Mouse (Mus musculus) cerebellum, adult 2 months (tissue): ENCODE data around the gene Hnrnpa0. TPM values are rescaled to one million over a fixed set of nuclear protein-coding genes. Genes with fewer than 3 reads are reported as not detected.
A peak's percentile ranks its signal among the peaks of the same experiment; 100 is the strongest.

Experiments used
- DNase-seq, 2 experiments: peaks; one replicate each; pipeline ENCODE4 v3.0.0; 2021
- H3K27ac ChIP-seq: fragments of 200-500 bp; 2 replicates; pipeline ENCODE4 v1.5.1; 2012; ENCODE audit warnings: low read length, control low read depth, inconsistent platforms; ENCODE audit not compliant: insufficient read depth
- H3K27me3 ChIP-seq: fragments of 200-500 bp; 2 replicates; pipeline ENCODE4 v1.6.1; 2012; ENCODE audit warnings: inconsistent platforms, mild to moderate bottlenecking, low read length, moderate library complexity; ENCODE audit not compliant: control insufficient read depth, insufficient read depth
- H3K4me1 ChIP-seq: fragments of 200-500 bp; 2 replicates; pipeline ENCODE4 v1.6.1; 2011; ENCODE audit warnings: low read length; ENCODE audit not compliant: control insufficient read depth, insufficient read depth
- H3K4me3 ChIP-seq: fragments of 200-500 bp; replicated peaks from 2 replicates; pipeline ENCODE3; 2011; ENCODE audit warnings: mild to moderate bottlenecking, low read depth, low read length, control low read depth; ENCODE audit not compliant: insufficient read depth
- CTCF ChIP-seq: fragments of 200-500 bp; IDR thresholded peaks from 2 replicates; pipeline ENCODE4 v1.5.1; 2011; ENCODE audit warnings: low read depth, mild to moderate bottlenecking, control low read depth, low read length, moderate library complexity, borderline replicate concordance; ENCODE audit not compliant: insufficient read depth
- POLR2A ChIP-seq: fragments of 200-500 bp; IDR thresholded peaks from 2 replicates; pipeline ENCODE4 v1.6.1; 2011; ENCODE audit warnings: low read length, control low read depth, borderline replicate concordance; ENCODE audit not compliant: insufficient read depth
- WGBS: fragments of 180-500 bp; shearing (Covaris S2); methylation state at CpG from one replicate; pipeline ENCODE4 v1.1.7; 2018; 5-methylcytosine and 5-hydroxymethylcytosine counted together
- polyA plus RNA-seq: library from polyadenylated mRNA; depleted of rRNA; stranded (reverse); fragments of >200 nt; gene quantifications from 2 replicates; pipeline ENCODE4 v1.2.3, GENCODE M21; 2012; rRNA removed

Gene Hnrnpa0
- polyA plus RNA-seq, 1 experiment: 96.5 TPM

- 4% methylated on average over 11 of the region's 11 CpGs for WGBS
- H3K4me3 ChIP-seq: peak overlapping the region; percentile 65
- TF ChIP-seq CTCF (no peak), POLR2A (no peak)
- H3K4me1 ChIP-seq: peaks cover 16% of the 10 kb centered on the region; the same call in 1 of the 2 replicates
- peak in 1 of 2 experiments; percentile 66 for DNase-seq
- peak overlapping the region; percentile 86 for H3K27ac ChIP-seq
- H3K27me3 ChIP-seq: no peaks in the 10 kb centered on the region
Observed at GRCm38 (mm10) chr13:58112601-58113041, 15.7 kb downstream of the Hnrnpa0 start.

- TF ChIP-seq POLR2A (no peak), CTCF (no peak)
- H3K27ac ChIP-seq: peak overlapping the region; percentile 86; the same call in 1 of the 2 replicates
- 10% methylated on average over 10 of the region's 10 CpGs for WGBS
- peak in 1 of 2 experiments; percentile 56 for DNase-seq
- no peaks in the 10 kb centered on the region for H3K27me3 ChIP-seq
- H3K4me1 ChIP-seq: peaks cover 16% of the 10 kb centered on the region; the same call in 1 of the 2 replicates
- peak overlapping the region; percentile 65 for H3K4me3 ChIP-seq
Observed at GRCm38 (mm10) chr13:58112191-58112590, 16.2 kb downstream of the Hnrnpa0 start.

DNA sequence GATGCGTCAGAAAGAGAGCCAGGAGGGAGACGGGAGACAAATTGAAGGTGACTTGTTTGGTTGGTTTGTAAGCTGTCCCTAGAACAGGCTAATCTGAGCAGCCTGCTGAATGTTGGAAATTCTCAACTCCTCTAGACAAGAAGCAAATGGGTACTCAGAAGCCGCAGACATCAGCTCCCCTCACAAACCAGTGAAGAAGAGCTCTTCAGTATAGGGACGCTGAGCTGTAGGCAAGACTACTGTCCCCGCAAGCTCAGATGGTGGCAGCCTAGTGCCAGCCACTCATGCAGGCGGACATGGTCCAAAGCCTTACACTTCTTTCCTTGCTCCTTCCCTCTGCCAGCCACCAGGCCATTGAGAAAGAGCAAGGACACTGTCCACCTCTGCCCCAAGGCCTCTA lies 17.1 kb downstream of the Hnrnpa0 start:
- Histone ChIP-seq H3K27ac (peak overlapping the region; percentile 8; the same call in 1 of the 2 replicates), H3K4me3 (peak overlapping the region; percentile 65), H3K27me3 (no peaks in the 10 kb centered on the region), H3K4me1 (peaks cover 16% of the 10 kb centered on the region; the same call in 1 of the 2 replicates)
- 26% methylated on average over 6 of the region's 6 CpGs for WGBS
- no peak for TF ChIP-seq POLR2A
- no peak for TF ChIP-seq CTCF
- DNase-seq: peak; percentile 45 to 50

- WGBS: 44% methylated on average over 8 of the region's 8 CpGs
- DNase-seq: no peak
- Histone ChIP-seq H3K27me3 (no peaks in the 10 kb centered on the region), H3K4me3 (no peak overlapping the region), H3K27ac (no peak overlapping the region), H3K4me1 (peaks cover 5% of the 10 kb centered on the region; the same call in 1 of the 2 replicates)
- no peak for TF ChIP-seq POLR2A
- TF ChIP-seq CTCF: no peak
Observed at GRCm38 (mm10) chr13:58090643-58091042, 37.7 kb downstream of the Hnrnpa0 start.

GRCm38 (mm10) chr13:58084396-58084795 lies 44.0 kb downstream of the Hnrnpa0 start:
- WGBS: 31% methylated on average over 5 of the region's 5 CpGs
- Histone ChIP-seq H3K27ac (peak overlapping the region; percentile 29; the same call in 1 of the 2 replicates), H3K4me1 (peaks cover 17% of the 10 kb centered on the region), H3K27me3 (no peaks in the 10 kb centered on the region), H3K4me3 (no peak overlapping the region)
- no peak for TF ChIP-seq POLR2A
- TF ChIP-seq CTCF: no peak
- DNase-seq: peak; percentile 56 to 78

GRCm38 (mm10) chr13:58083521-58083920 lies 44.8 kb downstream of the Hnrnpa0 start:
- DNase-seq: no peak
- no peak for TF ChIP-seq POLR2A
- TF ChIP-seq CTCF: no peak
- 64% methylated on average over 11 of the region's 11 CpGs for WGBS
- Histone ChIP-seq H3K27me3 (no peaks in the 10 kb centered on the region), H3K4me3 (no peak overlapping the region), H3K27ac (no peak overlapping the region), H3K4me1 (peaks cover 17% of the 10 kb centered on the region)

DNA sequence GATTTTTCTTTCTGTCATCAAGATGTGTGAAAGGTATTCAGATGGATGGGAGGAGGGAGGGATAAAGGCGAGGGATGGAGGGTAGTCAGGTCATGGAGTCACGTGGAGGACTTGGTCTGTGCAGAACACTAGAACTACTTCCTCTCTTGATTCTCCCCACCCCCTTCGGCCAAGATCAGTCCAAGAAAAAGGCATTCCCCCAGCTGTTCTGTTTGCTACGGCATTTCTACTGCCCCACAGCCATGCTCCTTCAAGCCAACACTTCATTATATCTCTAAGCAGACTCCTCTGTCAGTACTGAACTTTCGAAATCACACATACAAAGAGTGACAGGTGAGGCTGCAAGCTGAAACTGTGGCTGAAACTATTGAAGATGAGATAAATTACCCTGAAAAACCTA lies 45.3 kb downstream of the Hnrnpa0 start:
- no peak overlapping the region for H3K4me3 ChIP-seq
- WGBS: 76% methylated on average over 5 of the region's 5 CpGs
- no peak overlapping the region for H3K27ac ChIP-seq
- no peak for DNase-seq
- H3K27me3 ChIP-seq: no peaks in the 10 kb centered on the region
- peaks cover 17% of the 10 kb centered on the region for H3K4me1 ChIP-seq
- TF ChIP-seq POLR2A: no peak
- no peak for TF ChIP-seq CTCF

GRCm38 (mm10) chr13:58078361-58078760 lies 50.0 kb downstream of the Hnrnpa0 start:
- H3K27me3 ChIP-seq: no peaks in the 10 kb centered on the region
- no peak overlapping the region for H3K4me3 ChIP-seq
- no peak overlapping the region for H3K27ac ChIP-seq
- no peak for DNase-seq
- WGBS: 34% methylated on average over 5 of the region's 5 CpGs
- no peak for TF ChIP-seq CTCF
- no peak for TF ChIP-seq POLR2A
- H3K4me1 ChIP-seq: peaks cover 23% of the 10 kb centered on the region

Other genes with a start within 250 kb of the Hnrnpa0 start
- gene Spock1, start 220.2 kb downstream of the Hnrnpa0 start, polyA plus RNA-seq: 144 and 147 TPM in 2 replicates
- 16.1 and 18.4 TPM in 2 replicates for gene Klhl3, start 15.0 kb downstream of the Hnrnpa0 start, polyA plus RNA-seq
- gene Idnk, start 29.1 kb upstream of the Hnrnpa0 start, polyA plus RNA-seq: 35.5 and 39.6 TPM in 2 replicates
- 147 and 154 TPM in 2 replicates for gene Ubqln1, start 87.1 kb upstream of the Hnrnpa0 start, polyA plus RNA-seq
- 27.9 and 30.0 TPM in 2 replicates for gene Gkap1, start 147.1 kb upstream of the Hnrnpa0 start, polyA plus RNA-seq
- 0.47 and 0.59 TPM in 2 replicates for gene Kif27, start 230.6 kb upstream of the Hnrnpa0 start, polyA plus RNA-seq